Mouse (Mus musculus) left cerebral cortex, postnatal 36 days (tissue): Measurements from ENCODE around the gene Hist1h2ad. TPM values are rescaled to one million over a fixed set of nuclear protein-coding genes. Genes with fewer than 3 reads are reported as not detected.
"Not testable (repeated sequence)": the region's sequence is repeated elsewhere in the genome, so short reads cannot be mapped to it uniquely, and the experiment has no call there.

ENCODE experiments used
- DNase-seq, 2 experiments: peaks; one replicate each; pipeline ENCODE4 v3.0.0; 2021 to 2022; ENCODE audit warnings: low spot score in 2 of 2, mixed read lengths in 1 of 2
- intact Hi-C: fragments of 180-260 bp; cut with DNase I; formaldehyde crosslinking; loops from one replicate; pipeline ENCODE4 v1.15.1; 2025
- total RNA-seq, 2 experiments: library from RNA; stranded (reverse); gene quantifications; 2 replicates each; pipeline ENCODE4 v1.2.3; 2021

Hist1h2ad gene
- total RNA-seq, 2 experiments from 2014 or later = 3.1 to 8.2 TPM

- no peak for DNase-seq
- intact Hi-C loops = no loop called here
Measured at GRCm38 (mm10) chr13:23556906-23557305, 17.3 kb upstream of the Hist1h2ad start.

DNA sequence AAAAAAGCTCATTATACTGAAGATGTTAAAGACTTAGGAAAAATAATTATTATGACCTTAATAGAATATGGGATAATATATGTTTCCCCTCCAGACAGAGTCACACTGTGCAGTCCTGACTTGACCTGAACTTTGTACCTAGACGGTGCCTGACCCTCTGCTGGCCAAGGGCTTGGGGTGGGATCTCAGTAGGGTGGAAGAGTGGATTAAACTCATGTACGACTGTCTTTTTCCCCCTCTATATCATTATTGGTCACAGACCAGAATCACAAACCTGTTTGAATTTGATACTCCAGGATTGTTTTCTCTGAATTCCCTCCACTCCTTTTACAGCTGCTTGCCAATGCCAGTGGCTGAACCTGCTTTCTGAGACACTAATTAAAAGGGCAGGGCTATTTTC lies 13.5 kb upstream of the Hist1h2ad start:
- DNase-seq, intact Hi-C loops: not testable (repeated sequence)

- intact Hi-C loops, DNase-seq: not testable (repeated sequence)
Measured at GRCm38 (mm10) chr13:23561531-23561882, 12.7 kb upstream of the Hist1h2ad start.

GRCm38 (mm10) chr13:23561883-23562659 lies 12.1 kb upstream of the Hist1h2ad start, which contains the start of gene Hist1h3e:
Hist1h3e (minus strand) TSS chr13:23562369.
- intact Hi-C loops = not testable (repeated sequence)
- DNase-seq = peak; percentile 94 to 95

DNA sequence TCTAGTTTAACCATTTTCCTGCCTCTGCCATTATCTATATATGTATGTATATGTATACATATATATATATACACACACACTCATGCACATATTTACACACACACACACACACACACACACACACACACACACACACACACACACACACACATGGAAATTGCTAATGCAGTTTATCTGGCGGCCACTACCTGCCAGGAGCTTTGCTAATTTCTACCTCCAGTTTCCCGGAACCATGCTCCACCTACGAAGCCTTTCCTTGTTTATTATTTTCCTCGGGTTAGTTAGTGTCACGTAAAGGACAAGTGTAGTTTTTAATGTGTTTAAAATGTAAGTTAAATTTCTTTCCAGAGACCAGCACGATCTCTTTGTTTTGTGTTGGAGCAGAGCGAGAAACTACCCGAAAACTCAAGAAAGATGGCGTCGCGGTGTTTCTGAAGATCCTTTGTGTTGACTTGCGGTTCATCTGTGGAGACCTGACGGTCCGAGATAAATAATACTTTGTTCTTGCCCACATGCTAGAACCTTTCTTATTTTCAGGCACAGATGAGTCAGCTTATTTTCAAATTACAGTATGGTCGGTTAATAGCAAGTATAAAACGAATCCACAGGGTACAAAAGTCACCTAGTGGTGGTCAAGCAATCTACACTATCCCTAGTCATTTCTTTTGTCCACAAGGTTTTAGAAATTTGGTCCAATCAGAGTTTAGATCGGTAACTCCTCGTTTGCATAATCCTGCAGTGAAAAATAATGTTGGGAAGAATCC lies 11.3 kb upstream of the Hist1h2ad start:
- intact Hi-C loops = no loop called here
- DNase-seq = peak in 1 of 2 experiments; percentile 43

DNA sequence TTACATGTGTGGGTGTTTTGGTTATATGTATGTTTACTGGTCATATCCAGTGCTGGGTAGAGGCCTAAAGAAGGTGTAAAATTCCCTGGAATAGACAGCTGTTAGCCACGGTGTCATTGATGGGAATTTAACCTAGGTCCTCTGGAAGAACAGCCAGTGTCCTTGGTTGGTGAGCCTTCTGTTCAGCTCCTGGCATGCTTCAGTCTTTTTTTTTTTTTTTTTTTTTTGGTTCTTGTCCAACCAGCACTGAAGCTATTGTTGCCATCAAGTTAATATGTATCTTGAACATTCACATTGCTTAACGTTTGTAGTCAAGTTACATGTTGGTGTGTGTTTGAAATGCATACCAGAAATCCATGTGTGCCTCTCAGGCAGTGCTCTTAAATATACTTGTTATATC lies 9.7 kb upstream of the Hist1h2ad start:
- intact Hi-C loops = no loop called here
- DNase-seq = no peak

- intact Hi-C loops = not testable (repeated sequence)
- DNase-seq = peak in 1 of 2 experiments; percentile 82
Measured at GRCm38 (mm10) chr13:23570261-23571021, 3.7 kb upstream of the Hist1h2ad start.

DNA sequence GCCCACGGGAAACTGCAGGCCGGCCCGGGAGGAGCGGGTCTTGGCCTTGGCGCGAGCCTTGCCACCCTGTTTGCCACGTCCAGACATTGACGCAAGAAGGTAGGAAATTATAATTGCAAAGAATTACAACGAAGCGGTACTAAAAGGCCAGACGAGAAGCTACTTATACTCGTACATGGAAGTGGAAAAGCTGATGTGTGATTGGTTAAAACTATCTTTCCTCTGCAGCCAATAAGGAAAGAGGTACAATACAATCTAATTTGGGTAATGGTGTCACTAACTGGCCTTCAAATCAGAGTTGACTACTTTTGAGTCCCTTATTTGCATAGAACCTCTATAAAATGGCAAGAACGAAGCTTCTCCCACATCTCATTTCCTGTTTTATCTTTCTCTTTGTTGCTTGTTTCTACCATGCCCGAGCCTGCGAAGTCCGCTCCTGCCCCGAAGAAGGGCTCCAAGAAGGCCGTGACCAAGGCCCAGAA lies 3.1 kb upstream of the Hist1h2ad start, which contains the start of the genes Hist1h2ae and Hist1h2bg:
TSS of gene Hist1h2ae (minus strand) at position 199 of the 482 bp plus-strand sequence.
TSS of gene Hist1h2bg (plus strand) at position 375 of the 482 bp plus-strand sequence.
- DNase-seq = peak; percentile 62 to 81
- intact Hi-C loops = no loop called here

GRCm38 (mm10) chr13:23571504-23572217 lies 2.5 kb upstream of the Hist1h2ad start:
- DNase-seq, intact Hi-C loops: not testable (repeated sequence)

- no peak for DNase-seq
- intact Hi-C loops = no loop called here
Measured at GRCm38 (mm10) chr13:23572218-23573033, 1.8 kb upstream of the Hist1h2ad start.

GRCm38 (mm10) chr13:23573034-23573897 lies 915 bp upstream of the Hist1h2ad start:
- intact Hi-C loops, DNase-seq: not testable (repeated sequence)

DNA sequence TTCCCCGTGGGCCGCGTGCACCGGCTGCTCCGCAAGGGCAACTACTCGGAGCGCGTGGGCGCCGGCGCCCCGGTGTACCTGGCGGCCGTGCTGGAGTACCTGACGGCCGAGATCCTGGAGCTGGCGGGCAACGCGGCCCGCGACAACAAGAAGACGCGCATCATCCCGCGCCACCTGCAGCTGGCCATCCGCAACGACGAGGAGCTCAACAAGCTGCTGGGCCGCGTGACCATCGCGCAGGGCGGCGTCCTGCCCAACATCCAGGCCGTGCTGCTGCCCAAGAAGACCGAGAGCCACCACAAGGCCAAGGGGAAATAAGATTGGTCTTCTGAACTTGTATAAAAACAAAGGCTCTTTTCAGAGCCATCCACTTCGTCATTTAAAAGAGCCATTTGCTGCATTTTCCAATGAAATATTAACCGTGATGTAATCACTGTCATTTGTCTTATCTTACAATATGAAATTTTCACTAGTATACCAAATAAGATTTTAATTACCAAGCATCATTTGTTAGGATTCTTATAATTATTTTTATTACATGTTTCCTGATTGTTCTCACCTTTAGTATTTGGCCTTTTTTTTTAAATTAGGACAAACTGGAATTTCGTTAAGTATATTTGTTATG lies 477 bp downstream of the Hist1h2ad start:
- DNase-seq, intact Hi-C loops: not testable (repeated sequence)

- intact Hi-C loops = no loop called here
- DNase-seq = peak; percentile 49 to 73
Measured at GRCm38 (mm10) chr13:23575271-23575851, 1.2 kb downstream of the Hist1h2ad start, which contains the start of gene Hist1h3d. Hist1h3d (plus strand) TSS chr13:23575763.

DNA sequence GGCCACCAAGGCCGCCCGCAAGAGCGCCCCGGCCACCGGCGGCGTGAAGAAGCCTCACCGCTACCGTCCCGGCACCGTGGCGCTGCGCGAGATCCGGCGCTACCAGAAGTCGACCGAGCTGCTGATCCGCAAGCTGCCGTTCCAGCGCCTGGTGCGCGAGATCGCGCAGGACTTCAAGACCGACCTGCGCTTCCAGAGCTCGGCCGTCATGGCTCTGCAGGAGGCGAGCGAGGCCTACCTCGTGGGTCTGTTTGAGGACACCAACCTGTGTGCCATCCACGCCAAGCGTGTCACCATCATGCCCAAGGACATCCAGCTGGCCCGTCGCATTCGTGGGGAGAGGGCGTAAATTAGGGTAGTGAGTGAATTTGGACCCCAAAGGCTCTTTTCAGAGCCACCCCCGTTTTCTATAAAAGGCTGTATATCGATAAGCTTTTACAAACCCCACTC lies 1.7 kb downstream of the Hist1h2ad start:
- DNase-seq = peak; percentile 24 to 38

DNA sequence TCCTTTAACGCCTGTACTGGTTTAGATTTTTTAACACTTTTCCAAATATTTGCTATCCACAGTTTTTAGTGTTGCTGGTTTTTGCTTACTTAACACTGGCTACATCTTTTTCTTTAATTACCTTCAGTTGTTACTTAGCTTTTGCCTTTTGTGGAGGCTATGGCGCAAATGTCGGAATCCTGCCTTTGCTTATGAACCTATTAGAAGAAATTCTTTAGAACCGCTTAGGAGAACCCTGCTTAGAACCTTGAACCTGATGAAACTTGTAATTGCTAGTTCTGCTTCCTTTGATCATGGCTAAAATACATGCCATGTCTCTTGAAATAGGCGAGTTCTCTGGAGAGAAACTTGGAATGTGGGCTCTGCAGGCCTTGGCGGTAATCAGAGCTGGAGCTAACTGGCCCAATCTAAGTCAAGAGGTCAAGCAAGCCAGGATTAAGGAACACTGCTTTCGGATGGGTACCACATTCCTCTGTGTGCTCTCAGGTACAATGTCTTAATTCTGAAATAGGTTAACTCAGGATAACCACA lies 2.2 kb downstream of the Hist1h2ad start:
- intact Hi-C loops = no loop called here
- DNase-seq = no peak

More for the DNA sequence above, 1.7 kb downstream of the Hist1h2ad start:
- intact Hi-C loops = not testable (repeated sequence)
